Mouse (Mus musculus): ENCODE data around the gene Pknox2.

DNA sequence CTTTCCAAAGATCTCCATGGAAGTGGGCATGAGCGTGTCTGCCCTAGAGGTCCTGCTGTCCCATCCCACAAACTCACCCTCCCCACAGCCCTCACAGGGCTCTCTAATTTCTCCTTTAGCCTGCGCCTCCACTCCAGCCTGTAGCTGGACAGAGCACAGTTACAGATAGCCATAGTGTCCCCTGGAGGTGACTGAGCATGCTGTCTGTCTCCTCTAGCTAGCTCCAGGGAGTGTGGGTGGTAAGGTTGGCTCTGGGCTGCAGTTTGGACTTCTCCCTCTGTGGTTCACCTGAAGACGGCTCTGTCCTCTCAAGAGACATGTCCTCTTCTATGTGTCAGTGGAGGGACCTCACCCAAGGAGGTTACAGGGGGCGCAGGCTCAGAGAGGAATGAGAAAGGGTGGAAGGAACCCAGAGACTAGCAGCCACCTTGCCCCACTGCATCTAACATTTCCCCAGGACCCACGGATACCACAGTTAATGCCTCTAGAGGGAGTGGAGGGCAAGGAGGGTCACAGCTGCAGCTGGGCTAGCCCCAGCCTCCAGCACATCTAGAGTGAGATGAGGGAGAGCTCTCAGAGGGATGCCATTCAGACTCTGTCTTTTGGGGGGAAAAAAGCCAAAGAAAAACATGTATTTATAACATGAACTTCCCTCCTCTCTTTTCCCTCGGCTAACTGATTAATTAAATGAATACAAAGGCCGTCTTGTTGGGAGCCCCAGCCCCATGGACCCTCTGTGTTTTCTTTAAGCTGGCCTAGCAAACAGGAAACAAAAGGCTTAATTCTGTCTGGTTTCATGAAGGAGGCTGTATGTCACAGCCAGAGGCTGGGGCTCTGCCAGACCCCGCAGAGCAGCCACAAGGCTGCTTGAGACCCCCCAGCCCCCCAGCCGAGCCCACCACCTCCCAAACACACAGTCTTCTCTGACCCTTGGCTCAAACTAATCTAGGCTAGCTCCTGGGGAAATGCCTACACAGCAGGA lies 32.6 kb downstream of the Pknox2 start:
- TF ChIP-seq POLR2A (IDR thresholded peaks at IDR 0.05; ENCODE audit: control insufficient read depth, low read depth, low read length), result no peak
- TF ChIP-seq CTCF (IDR thresholded peaks at IDR 0.05; ENCODE audit: control insufficient read depth, insufficient read depth, insufficient replicate concordance, low read depth, low read length), result peak; percentile 18; the same call in 1 of the 2 replicates
